Mouse (Mus musculus): Measurements from ENCODE around the gene Arhgap35.
"Not testable (repeated sequence)": the region's sequence is repeated elsewhere in the genome, so short reads cannot be mapped to it uniquely, and the experiment has no call there.

The Arhgap35 gene

GRCm38 (mm10) chr7:16608046-16608445 is 6.7 kb downstream of the Arhgap35 start:
- in situ Hi-C loops (cut with MseI, MboI), result no loop called here

- in situ Hi-C loops (cut with MseI, MboI), result not testable (repeated sequence)
Observed at GRCm38 (mm10) chr7:16606808-16607207, 8.0 kb downstream of the Arhgap35 start.

GRCm38 (mm10) chr7:16604141-16604540 is 10.7 kb downstream of the Arhgap35 start:
- in situ Hi-C loops (cut with MseI, MboI), result no loop called here

GRCm38 (mm10) chr7:16601683-16602102 is 13.1 kb downstream of the Arhgap35 start:
- in situ Hi-C loops (cut with MseI, MboI), result no loop called here

- in situ Hi-C loops (cut with MseI, MboI), result no loop called here
Observed at GRCm38 (mm10) chr7:16599006-16599405, 15.8 kb downstream of the Arhgap35 start.

GRCm38 (mm10) chr7:16591292-16591691 is 23.5 kb downstream of the Arhgap35 start:
- in situ Hi-C loops (cut with MseI, MboI), result no loop called here

- in situ Hi-C loops (cut with MseI, MboI), result no loop called here
Observed at GRCm38 (mm10) chr7:16587649-16588048, 27.1 kb downstream of the Arhgap35 start.

- in situ Hi-C loops (cut with MseI, MboI), result no loop called here
Observed at GRCm38 (mm10) chr7:16584384-16584783, 30.4 kb downstream of the Arhgap35 start.

- in situ Hi-C loops (cut with MseI, MboI), result no loop called here
Observed at GRCm38 (mm10) chr7:16583775-16584174, 31.0 kb downstream of the Arhgap35 start.

GRCm38 (mm10) chr7:16582299-16582698 is 32.5 kb downstream of the Arhgap35 start:
- in situ Hi-C loops (cut with MseI, MboI), result no loop called here

GRCm38 (mm10) chr7:16581276-16582100 is 33.3 kb downstream of the Arhgap35 start:
- in situ Hi-C loops (cut with MseI, MboI), result no loop called here

GRCm38 (mm10) chr7:16576719-16577118 is 38.1 kb downstream of the Arhgap35 start:
- in situ Hi-C loops (cut with MseI, MboI), result no loop called here

- in situ Hi-C loops (cut with MseI, MboI), result no loop called here
Observed at GRCm38 (mm10) chr7:16571191-16571590, 43.6 kb downstream of the Arhgap35 start.

GRCm38 (mm10) chr7:16570737-16571136 is 44.1 kb downstream of the Arhgap35 start:
- in situ Hi-C loops (cut with MseI, MboI), result no loop called here

- in situ Hi-C loops (cut with MseI, MboI), result no loop called here
Observed at GRCm38 (mm10) chr7:16564491-16564890, 50.3 kb downstream of the Arhgap35 start.

GRCm38 (mm10) chr7:16557783-16558538 is 56.8 kb downstream of the Arhgap35 start:
- in situ Hi-C loops (cut with MseI, MboI), result no loop called here

GRCm38 (mm10) chr7:16557251-16557650 is 57.5 kb downstream of the Arhgap35 start:
- in situ Hi-C loops (cut with MseI, MboI), result no loop called here

- in situ Hi-C loops (cut with MseI, MboI), result no loop called here
Observed at GRCm38 (mm10) chr7:16554215-16554614, 60.6 kb downstream of the Arhgap35 start.

GRCm38 (mm10) chr7:16551581-16551980 is 63.2 kb downstream of the Arhgap35 start:
- in situ Hi-C loops (cut with MseI, MboI), result no loop called here

- in situ Hi-C loops (cut with MseI, MboI), result no loop called here
Observed at GRCm38 (mm10) chr7:16549299-16549698, 65.5 kb downstream of the Arhgap35 start.

GRCm38 (mm10) chr7:16544770-16545169 is 70.0 kb downstream of the Arhgap35 start:
- in situ Hi-C loops (cut with MseI, MboI), result no loop called here

GRCm38 (mm10) chr7:16537220-16537903 is 77.4 kb downstream of the Arhgap35 start:
- in situ Hi-C loops (cut with MseI, MboI), result no loop called here
